Mouse (Mus musculus) stomach, postnatal 0 days (tissue): ENCODE measurements around the gene Tex22. TPM values are rescaled to one million over a fixed set of nuclear protein-coding genes. Genes with fewer than 3 reads are reported as not detected.

ENCODE experiments used
- ATAC-seq: fragments of 200-750 bp; cut with Nextera tagmentation; 2 replicates; pipeline ENCODE4 v1.8.0; 2017; ENCODE audit not compliant: low FRiP score, low TSS enrichment
- DNase-seq: peaks from one replicate; pipeline ENCODE4 v3.0.0-alpha.2; 2016; ENCODE audit warnings: low spot score
- H3K27ac ChIP-seq: fragments of 300-500 bp; sonication (generic); replicated peaks from 2 replicates; pipeline ENCODE4 v1.5.1; 2014; ENCODE audit warnings: mild to moderate bottlenecking, control low read depth
- H3K27me3 ChIP-seq: fragments of 300-500 bp; sonication (generic); 2 replicates; pipeline ENCODE4 v1.6.1; 2014; ENCODE audit warnings: low read length; ENCODE audit not compliant: control insufficient read depth, insufficient read depth
- H3K36me3 ChIP-seq: fragments of 300-500 bp; sonication (generic); 2 replicates; pipeline ENCODE4 v1.6.1; 2014; ENCODE audit warnings: low read length, mixed read lengths; ENCODE audit not compliant: control insufficient read depth, insufficient read depth
- H3K4me1 ChIP-seq: fragments of 300-500 bp; sonication (generic); replicated peaks from 2 replicates; pipeline ENCODE4 v1.6.1; 2014; ENCODE audit warnings: antibody characterized with exemption; ENCODE audit not compliant: control insufficient read depth, insufficient read depth
- H3K4me2 ChIP-seq: fragments of 300-500 bp; sonication (generic); replicated peaks from 2 replicates; pipeline ENCODE4 v1.6.1; 2014; ENCODE audit warnings: low read depth, mild to moderate bottlenecking, control low read depth, moderate library complexity
- H3K4me3 ChIP-seq: fragments of 300-500 bp; sonication (generic); 2 replicates; pipeline ENCODE4 v1.5.1; 2014; ENCODE audit warnings: low read depth, low read length, control low read depth
- H3K9ac ChIP-seq: fragments of 300-500 bp; sonication (generic); 2 replicates; pipeline ENCODE4 v1.6.1; 2014; ENCODE audit warnings: mild to moderate bottlenecking, low read length, control low read depth, mixed read lengths
- H3K9me3 ChIP-seq: fragments of 300-500 bp; sonication (generic); 2 replicates; pipeline ENCODE4 v1.6.1; 2016; ENCODE audit warnings: low read length; ENCODE audit not compliant: control insufficient read depth
- CTCF ChIP-seq: IDR thresholded peaks from 2 replicates; pipeline ENCODE4 v1.5.1; 2016; ENCODE audit warnings: antibody characterized with exemption, low read depth, mild to moderate bottlenecking, moderate library complexity
- EP300 ChIP-seq: optimal IDR thresholded peaks from 2 replicates; pipeline ENCODE3; 2016; ENCODE audit warnings: antibody characterized with exemption
- WGBS: fragments of 180-500 bp; shearing (Covaris S2); extraction: QIAGEN DNeasy Blood & Tissue Kit; methylation state at CpG from one replicate; pipeline ENCODE4 v1.1.7; 2014; 5-methylcytosine and 5-hydroxymethylcytosine counted together
- polyA plus RNA-seq: library from polyadenylated mRNA; unstranded; fragments of >200 nt; fragmentation: Nextera tagmentation; extraction: Ambion mirVana; gene quantifications from 2 replicates; pipeline ENCODE4 v1.2.1, GENCODE M21; 2015

Tex22 gene
- polyA plus RNA-seq, 1 experiment from 2014 or later: not detected

DNA sequence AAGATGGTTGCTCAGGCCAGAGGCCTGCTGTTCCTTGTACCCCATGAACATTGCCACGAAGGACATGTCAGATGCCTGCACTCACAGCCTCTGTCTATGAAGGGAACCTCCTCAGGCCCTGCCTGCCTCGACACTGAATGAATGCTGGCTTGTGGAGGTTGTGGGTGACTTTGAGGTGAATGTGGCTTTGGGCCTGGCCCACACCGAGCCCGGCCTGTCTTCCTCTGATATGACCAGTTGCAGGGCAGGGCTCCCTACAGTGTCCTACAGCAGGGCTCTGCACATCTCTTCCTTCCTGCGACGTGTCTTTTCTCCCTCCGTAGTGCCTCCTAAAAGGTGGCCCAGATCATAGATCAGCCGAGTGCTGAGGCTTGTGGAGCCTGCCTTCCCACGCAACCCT lies 43.3 kb upstream of the Tex22 start:
- WGBS: 91% methylated on average over 9 of the region's 9 CpGs
- Histone ChIP-seq H3K27ac (no peak overlapping the region), H3K27me3 (no peaks in the 10 kb centered on the region), H3K36me3 (no peaks in the 10 kb centered on the region; the same call in 1 of the 2 replicates), H3K4me1 (no peaks in the 10 kb centered on the region), H3K4me2 (no peak overlapping the region), H3K4me3 (no peak overlapping the region), H3K9ac (no peak overlapping the region), H3K9me3 (no peaks in the 10 kb centered on the region)
- no peak for DNase-seq
- no peak for TF ChIP-seq EP300
- TF ChIP-seq CTCF: no peak
- ATAC-seq: no peak

DNA sequence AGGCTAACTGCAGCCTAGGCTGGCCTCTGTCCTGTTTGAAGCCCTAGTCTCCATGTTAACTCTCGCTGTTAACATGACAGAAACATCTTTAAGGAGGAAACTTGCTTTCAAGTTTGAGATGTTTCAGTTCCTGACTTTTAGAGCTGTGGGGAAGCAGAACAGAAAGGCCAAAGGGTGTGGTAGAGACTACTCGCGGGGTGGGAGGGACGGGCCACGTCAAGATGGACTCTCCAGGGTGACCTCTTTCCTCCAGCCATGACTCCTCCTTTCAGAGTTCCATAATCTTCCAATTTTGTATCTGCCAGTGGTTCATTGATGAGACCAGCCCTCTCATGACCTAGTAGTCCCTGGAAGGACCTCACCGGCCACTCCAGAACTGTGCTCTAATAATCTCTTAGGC lies 42.9 kb upstream of the Tex22 start:
- no peak for DNase-seq
- Histone ChIP-seq H3K9ac (no peak overlapping the region), H3K9me3 (no peaks in the 10 kb centered on the region), H3K4me3 (no peak overlapping the region), H3K27me3 (no peaks in the 10 kb centered on the region), H3K36me3 (no peaks in the 10 kb centered on the region; the same call in 1 of the 2 replicates), H3K4me2 (no peak overlapping the region), H3K4me1 (no peaks in the 10 kb centered on the region), H3K27ac (no peak overlapping the region)
- WGBS: 79% methylated on average over 6 of the region's 6 CpGs
- TF ChIP-seq EP300 (no peak), CTCF (no peak)
- no peak for ATAC-seq

DNA sequence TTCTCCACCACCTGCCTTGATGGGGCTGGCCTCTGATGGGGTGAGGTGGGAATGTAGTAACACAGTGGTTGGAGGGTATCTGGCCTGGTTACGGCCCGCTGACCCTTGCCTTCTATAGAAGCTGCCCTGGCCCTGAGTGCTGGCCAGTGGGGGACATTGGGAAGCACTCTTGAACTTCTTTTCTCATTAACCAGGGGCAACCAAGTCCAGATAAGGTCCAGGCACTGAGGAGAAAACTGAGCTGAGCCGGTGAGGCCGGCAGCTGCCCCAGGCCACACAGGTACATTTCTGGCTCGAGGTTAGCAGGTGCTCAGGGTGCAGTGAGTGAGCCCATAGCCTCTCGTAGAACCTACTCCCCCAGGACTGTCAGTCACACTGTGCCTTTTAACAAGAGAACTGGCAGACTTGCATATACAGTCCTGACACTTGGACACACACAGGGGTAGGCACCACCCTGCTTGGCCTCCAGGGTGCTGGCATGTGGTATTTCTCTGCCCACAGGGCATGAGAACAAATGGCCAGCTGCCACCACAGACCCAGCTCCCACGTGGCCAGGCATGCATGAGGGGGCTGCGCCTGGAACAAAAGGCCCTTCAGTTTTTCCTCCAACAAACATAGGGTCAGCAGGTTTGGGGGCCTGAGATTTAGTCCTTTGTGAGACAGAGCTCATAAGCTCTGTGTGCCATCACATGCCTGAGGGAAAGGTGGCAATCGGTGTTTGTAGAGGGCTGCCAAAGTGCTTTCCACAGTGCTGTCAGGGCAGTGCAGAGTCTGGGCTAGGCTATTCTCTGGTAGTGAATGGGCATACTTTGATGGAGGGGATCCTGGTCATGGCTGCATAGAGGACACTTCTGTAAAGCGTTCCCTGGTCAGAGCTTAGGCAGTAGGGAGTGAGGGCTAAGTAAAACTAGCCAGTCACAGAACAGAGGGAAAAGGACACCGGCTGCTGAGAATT lies 41.7 kb upstream of the Tex22 start:
- H3K9ac ChIP-seq: no peak overlapping the region
- no peak for ATAC-seq

DNA sequence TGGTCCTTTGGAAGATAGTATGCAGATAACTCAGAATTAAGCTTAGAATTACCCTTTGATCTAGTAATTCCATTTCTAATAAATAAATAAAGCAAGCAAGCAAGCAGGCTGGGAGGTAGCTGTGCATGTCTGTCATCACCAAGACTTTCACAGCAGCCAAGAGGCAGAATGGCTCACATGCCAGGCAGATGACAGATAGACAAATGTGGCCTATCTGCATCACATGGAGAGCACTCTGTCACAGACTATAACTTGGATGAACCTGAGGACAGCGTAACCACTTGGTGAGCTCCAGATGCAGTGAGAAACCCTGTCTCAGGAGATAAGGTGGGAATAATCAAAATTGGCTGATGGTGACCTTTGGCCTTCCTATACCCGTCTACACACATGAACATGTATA lies 39.2 kb upstream of the Tex22 start:
- ATAC-seq: no peak
- 74% methylated on average over 2 of the region's 2 CpGs for WGBS

More for the DNA sequence above, 41.7 kb upstream of the Tex22 start:
- Histone ChIP-seq H3K27me3 (no peaks in the 10 kb centered on the region), H3K4me2 (no peak overlapping the region), H3K36me3 (no peaks in the 10 kb centered on the region; the same call in 1 of the 2 replicates), H3K9me3 (no peaks in the 10 kb centered on the region), H3K4me1 (no peaks in the 10 kb centered on the region), H3K4me3 (no peak overlapping the region), H3K27ac (no peak overlapping the region)
- WGBS: 74% methylated on average over 11 of the region's 11 CpGs
- DNase-seq: no peak
- TF ChIP-seq EP300: no peak
- no peak for TF ChIP-seq CTCF

DNA sequence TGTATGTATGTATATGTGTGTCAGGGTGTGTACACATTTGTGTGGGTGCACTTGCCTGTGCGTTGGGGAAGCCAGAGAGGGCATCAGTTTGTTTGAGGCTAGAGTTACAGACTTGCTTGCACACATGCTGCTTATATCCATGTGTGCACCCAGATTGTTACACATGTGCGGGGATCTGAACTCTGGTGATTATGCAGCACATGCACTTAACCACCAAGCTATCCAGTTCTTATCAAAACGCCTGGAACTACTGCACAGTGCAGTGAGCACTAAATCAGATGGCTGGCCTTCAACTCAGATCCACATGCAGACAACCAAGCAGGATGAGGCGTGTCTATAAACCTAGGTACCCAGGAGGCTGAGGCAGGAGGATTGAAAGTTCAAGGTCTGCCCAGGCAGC lies 37.3 kb upstream of the Tex22 start:
- WGBS: 83% methylated on average over 4 of the region's 4 CpGs
- H3K36me3 ChIP-seq: no peaks in the 10 kb centered on the region
- H3K4me2 ChIP-seq: no peak overlapping the region
- TF ChIP-seq CTCF (no peak), EP300 (no peak)
- H3K4me3 ChIP-seq: no peak overlapping the region
- DNase-seq: no peak
- H3K9me3 ChIP-seq: no peaks in the 10 kb centered on the region
- ATAC-seq: no peak
- no peak overlapping the region for H3K9ac ChIP-seq
- H3K27ac ChIP-seq: no peak overlapping the region
- H3K27me3 ChIP-seq: no peaks in the 10 kb centered on the region
- no peaks in the 10 kb centered on the region for H3K4me1 ChIP-seq

More for the DNA sequence above, 39.2 kb upstream of the Tex22 start:
- no peaks in the 10 kb centered on the region for H3K9me3 ChIP-seq
- no peaks in the 10 kb centered on the region for H3K4me1 ChIP-seq
- no peak overlapping the region for H3K27ac ChIP-seq
- TF ChIP-seq CTCF: no peak
- TF ChIP-seq EP300: no peak
- DNase-seq: no peak
- H3K27me3 ChIP-seq: no peaks in the 10 kb centered on the region
- H3K4me2 ChIP-seq: no peak overlapping the region
- H3K36me3 ChIP-seq: no peaks in the 10 kb centered on the region
- H3K9ac ChIP-seq: no peak overlapping the region
- H3K4me3 ChIP-seq: no peak overlapping the region

DNA sequence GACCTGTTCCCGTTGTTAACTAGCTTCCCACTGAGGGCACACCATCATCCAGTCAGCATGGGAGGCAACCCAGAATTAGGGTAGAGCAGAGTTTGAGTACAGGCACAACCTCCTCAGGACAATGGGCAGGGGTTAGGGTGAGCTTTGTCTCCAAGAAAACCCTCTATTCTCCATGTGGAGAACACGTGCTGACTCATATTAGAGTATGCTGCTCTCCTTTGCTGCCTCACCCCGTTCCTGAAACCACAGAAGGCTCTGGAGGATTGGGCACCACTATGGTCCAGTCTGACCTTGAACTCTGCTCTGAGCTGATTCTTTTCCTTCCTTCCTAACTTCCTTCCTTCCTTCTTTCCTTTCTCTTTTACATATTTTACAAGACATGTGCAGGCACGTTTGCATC lies 35.9 kb upstream of the Tex22 start:
- Histone ChIP-seq H3K9ac (no peak overlapping the region), H3K4me3 (no peak overlapping the region), H3K36me3 (no peaks in the 10 kb centered on the region), H3K9me3 (no peaks in the 10 kb centered on the region), H3K27ac (no peak overlapping the region), H3K4me2 (no peak overlapping the region), H3K27me3 (no peaks in the 10 kb centered on the region), H3K4me1 (no peaks in the 10 kb centered on the region)
- WGBS: 86% methylated on average over 4 of the region's 4 CpGs
- DNase-seq (no peak), ATAC-seq (no peak)
- TF ChIP-seq EP300: no peak
- no peak for TF ChIP-seq CTCF
